Mouse (Mus musculus) heart, postnatal 0 days (tissue): ENCODE results near the gene Pou2f3. TPM values are rescaled to one million over a fixed set of nuclear protein-coding genes. Genes with fewer than 3 reads are reported as not detected.

ENCODE experiments used
- ATAC-seq: fragments of 200-750 bp; cut with Nextera tagmentation; 2 replicates; pipeline ENCODE4 v1.8.0; 2017; ENCODE audit warnings: low read depth, moderate number of reproducible peaks, moderate library complexity; ENCODE audit not compliant: insufficient read depth
- DNase-seq: peaks from one replicate; pipeline ENCODE4 v3.0.0-alpha.2; 2016; ENCODE audit warnings: low spot score
- H3K27ac ChIP-seq: fragments of 300-500 bp; sonication (generic); 2 replicates; pipeline ENCODE4 v1.5.1; 2014; ENCODE audit warnings: low read depth, mild to moderate bottlenecking
- H3K27me3 ChIP-seq: fragments of 300-500 bp; sonication (generic); 2 replicates; pipeline ENCODE4 v1.6.1; 2014; ENCODE audit warnings: low read length, mixed read lengths; ENCODE audit not compliant: control insufficient read depth, insufficient read depth
- H3K36me3 ChIP-seq: fragments of 300-500 bp; sonication (generic); replicated peaks from 2 replicates; pipeline ENCODE4 v1.6.1; 2014; ENCODE audit warnings: low read length, mixed read lengths; ENCODE audit not compliant: control insufficient read depth, insufficient read depth
- H3K4me1 ChIP-seq: fragments of 300-500 bp; sonication (generic); 2 replicates; pipeline ENCODE4 v1.6.1; 2014; ENCODE audit warnings: antibody characterized with exemption; ENCODE audit not compliant: control insufficient read depth, insufficient read depth
- H3K4me2 ChIP-seq: fragments of 300-500 bp; sonication (generic); 2 replicates; pipeline ENCODE4 v1.6.1; 2014; ENCODE audit warnings: low read depth, mild to moderate bottlenecking, low read length, moderate library complexity
- H3K4me3 ChIP-seq: fragments of 300-500 bp; sonication (generic); 2 replicates; pipeline ENCODE4 v1.5.1; 2014; ENCODE audit warnings: low read depth, low read length
- H3K9ac ChIP-seq: fragments of 300-500 bp; sonication (generic); replicated peaks from 2 replicates; pipeline ENCODE4 v1.6.1; 2014; ENCODE audit warnings: low read depth, low read length, mixed read lengths
- H3K9me3 ChIP-seq: fragments of 300-500 bp; sonication (generic); replicated peaks from 2 replicates; pipeline ENCODE4 v1.6.1; 2016; ENCODE audit warnings: low read length; ENCODE audit not compliant: control insufficient read depth
- CTCF ChIP-seq: IDR thresholded peaks from 2 replicates; pipeline ENCODE4 v1.5.1; 2016; ENCODE audit warnings: antibody characterized with exemption, control low read depth, low read depth
- EP300 ChIP-seq: IDR thresholded peaks from 2 replicates; pipeline ENCODE4 v1.6.1; 2016; ENCODE audit warnings: antibody characterized with exemption, low read depth
- WGBS: fragments of 180-500 bp; shearing (Covaris S2); extraction: QIAGEN DNeasy Blood & Tissue Kit; methylation state at CpG from one replicate; pipeline ENCODE4 v1.1.7; 2014; 5-methylcytosine and 5-hydroxymethylcytosine counted together
- polyA plus RNA-seq: library from polyadenylated mRNA; unstranded; fragments of >200 nt; fragmentation: Nextera tagmentation; extraction: Ambion mirVana; gene quantifications from 2 replicates; pipeline ENCODE4 v1.2.1, GENCODE M21; 2015
- total RNA-seq: library from RNA; depleted of rRNA; stranded (reverse); fragments of >200 nt; gene quantifications from 2 replicates; pipeline ENCODE4 v1.2.3, GENCODE M21; 2014; ENCODE audit warnings: low replicate concordance; rRNA removed

Gene Pou2f3
- total and polyA plus RNA-seq, 2 experiments from 2014 or later, result 0.08 TPM; not detected in 1

- Histone ChIP-seq H3K4me1 (peaks cover 30% of the 10 kb centered on the region), H3K9ac (no peak overlapping the region), H3K4me2 (no peak overlapping the region), H3K36me3 (no peaks in the 10 kb centered on the region), H3K27ac (0 out of 2 replicates have a peak overlapping the region, but pooled peaks have one; percentile 34), H3K9me3 (no peaks in the 10 kb centered on the region), H3K4me3 (no peak overlapping the region), H3K27me3 (no peaks in the 10 kb centered on the region)
- TF ChIP-seq CTCF, result no peak
- no peak for TF ChIP-seq EP300
- ATAC-seq, result no peak
- WGBS, result 61% methylated on average over 7 of the region's 7 CpGs
- DNase-seq, result no peak
Observed at GRCm38 (mm10) chr9:43076163-43076562, 134.0 kb downstream of the Pou2f3 start.

DNA sequence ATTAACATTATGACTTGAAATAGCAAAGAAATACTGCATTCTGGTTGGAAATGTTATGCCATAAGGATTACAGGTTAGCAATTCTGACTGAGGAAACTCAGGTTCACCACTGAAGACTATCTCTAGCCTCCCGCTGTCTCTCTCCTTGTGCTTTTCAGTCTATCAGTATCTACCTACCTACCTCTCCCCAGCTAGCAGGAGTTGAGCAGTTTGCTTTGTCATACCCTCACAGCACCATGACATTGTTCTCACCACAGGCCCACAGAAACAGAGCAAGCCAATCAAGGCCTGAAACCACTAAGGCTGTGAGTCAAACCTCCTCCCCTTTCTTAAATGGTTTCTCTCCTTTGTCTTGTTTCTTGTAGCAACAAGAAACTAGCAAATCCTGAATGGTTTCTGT is 135.6 kb downstream of the Pou2f3 start:
- no peak for ATAC-seq
- Histone ChIP-seq H3K27me3 (no peaks in the 10 kb centered on the region), H3K4me1 (peaks cover 17% of the 10 kb centered on the region), H3K27ac (no peak overlapping the region), H3K9ac (no peak overlapping the region), H3K4me3 (no peak overlapping the region), H3K36me3 (no peaks in the 10 kb centered on the region), H3K4me2 (no peak overlapping the region), H3K9me3 (no peaks in the 10 kb centered on the region)
- no peak for DNase-seq
- TF ChIP-seq CTCF, result no peak
- TF ChIP-seq EP300, result no peak
- 100% methylated on average over 1 of the region's 1 CpGs for WGBS

Other genes starting within 250 kb of the Pou2f3 start
- 57.3 and 63.5 TPM in 2 replicates for gene Arhgef12, start 103.1 kb downstream of the Pou2f3 start, total RNA-seq
- 9.3 and 10.3 TPM in 2 replicates for gene Arhgef12, start 103.1 kb downstream of the Pou2f3 start, polyA plus RNA-seq
- 5.5 and 7.5 TPM in 2 replicates for gene Tmem136, start 93.8 kb downstream of the Pou2f3 start, total RNA-seq
- gene Tmem136, start 93.8 kb downstream of the Pou2f3 start, polyA plus RNA-seq, result 8.0 and 8.1 TPM in 2 replicates
- gene Oaf, start 29.5 kb upstream of the Pou2f3 start, total RNA-seq, result 15.6 and 26.6 TPM in 2 replicates
- gene Oaf, start 29.5 kb upstream of the Pou2f3 start, polyA plus RNA-seq, result 20.7 and 22.4 TPM in 2 replicates
- gene Trim29, start 100.5 kb upstream of the Pou2f3 start, total RNA-seq, result 1.3 and 4.2 TPM in 2 replicates
- 0.08 and 0.14 TPM in 2 replicates for gene Trim29, start 100.5 kb upstream of the Pou2f3 start, polyA plus RNA-seq